Mouse (Mus musculus) hindbrain, embryonic 14.5 days (tissue): Measurements from ENCODE around the gene Uqcc2. TPM values are rescaled to one million over a fixed set of nuclear protein-coding genes. Genes with fewer than 3 reads are reported as not detected.

Experiments used
- ATAC-seq: fragments of 200-750 bp; cut with Nextera tagmentation; 2 replicates; pipeline ENCODE4 v1.8.0; 2017; ENCODE audit warnings: moderate number of reproducible peaks, mild to moderate bottlenecking, moderate TSS enrichment, moderate library complexity; ENCODE audit not compliant: low FRiP score
- DNase-seq: peaks from one replicate; pipeline ENCODE4 v3.0.0-alpha.2; 2015; ENCODE audit warnings: low spot score
- H3K27ac ChIP-seq: fragments of 300-500 bp; sonication (generic); 2 replicates; pipeline ENCODE4 v1.5.1; 2014; ENCODE audit warnings: mild to moderate bottlenecking, moderate library complexity
- H3K27me3 ChIP-seq: fragments of 300-500 bp; sonication (generic); 2 replicates; pipeline ENCODE4 v1.6.1; 2014; ENCODE audit warnings: mild to moderate bottlenecking, low read length, mixed read lengths; ENCODE audit not compliant: control insufficient read depth, insufficient read depth
- H3K36me3 ChIP-seq: fragments of 300-500 bp; sonication (generic); replicated peaks from 2 replicates; pipeline ENCODE4 v1.6.1; 2014; ENCODE audit not compliant: control insufficient read depth, insufficient read depth
- H3K4me1 ChIP-seq: fragments of 300-500 bp; sonication (generic); replicated peaks from 2 replicates; pipeline ENCODE4 v1.6.1; 2014; ENCODE audit warnings: antibody characterized with exemption, low read length, mixed read lengths; ENCODE audit not compliant: control insufficient read depth, insufficient read depth
- H3K4me2 ChIP-seq: fragments of 300-500 bp; sonication (generic); replicated peaks from 2 replicates; pipeline ENCODE4 v1.6.1; 2014; ENCODE audit warnings: mild to moderate bottlenecking, moderate library complexity
- H3K4me3 ChIP-seq: fragments of 300-500 bp; sonication (generic); replicated peaks from 2 replicates; pipeline ENCODE4 v1.5.1; 2014; ENCODE audit warnings: mild to moderate bottlenecking, low read length
- H3K9ac ChIP-seq: fragments of 300-500 bp; sonication (generic); 2 replicates; pipeline ENCODE4 v1.6.1; 2014
- H3K9me3 ChIP-seq: fragments of 300-500 bp; sonication (generic); 2 replicates; pipeline ENCODE4 v1.6.1; 2016; ENCODE audit warnings: low read length; ENCODE audit not compliant: control insufficient read depth
- WGBS: fragments of 180-500 bp; shearing (Covaris S2); extraction: QIAGEN DNeasy Blood & Tissue Kit; methylation state at CpG from one replicate; pipeline ENCODE4 v1.1.7; 2014; 5-methylcytosine and 5-hydroxymethylcytosine counted together
- polyA plus RNA-seq: library from polyadenylated mRNA; unstranded; fragments of >200 nt; fragmentation: Nextera tagmentation; extraction: Ambion mirVana; gene quantifications from 2 replicates; pipeline ENCODE4 v1.2.1, GENCODE M21; 2014

Uqcc2 gene
- polyA plus RNA-seq, 1 experiment from 2014 or later, result 406 TPM

GRCm38 (mm10) chr17:27123103-27123502 lies 10.6 kb downstream of the Uqcc2 start:
- no peak overlapping the region for H3K4me2 ChIP-seq
- no peak for DNase-seq
- ATAC-seq, result no peak
- H3K9ac ChIP-seq, result no peak overlapping the region
- H3K4me3 ChIP-seq, result no peak overlapping the region
- H3K4me1 ChIP-seq, result peaks cover 25% of the 10 kb centered on the region
- no peak overlapping the region for H3K27ac ChIP-seq
- peaks cover 26% of the 10 kb centered on the region for H3K36me3 ChIP-seq
- H3K9me3 ChIP-seq, result no peaks in the 10 kb centered on the region
- 91% methylated on average over 2 of the region's 2 CpGs for WGBS
- 0 out of 2 replicates have a peak, but pooled peaks cover 4% of the 10 kb centered on the region for H3K27me3 ChIP-seq

GRCm38 (mm10) chr17:27122701-27123100 lies 11.0 kb downstream of the Uqcc2 start:
- Histone ChIP-seq H3K4me2 (no peak overlapping the region), H3K9ac (no peak overlapping the region), H3K4me1 (peaks cover 21% of the 10 kb centered on the region), H3K27me3 (0 out of 2 replicates have a peak, but pooled peaks cover 4% of the 10 kb centered on the region), H3K27ac (no peak overlapping the region), H3K9me3 (no peaks in the 10 kb centered on the region), H3K36me3 (peaks cover 26% of the 10 kb centered on the region), H3K4me3 (no peak overlapping the region)
- DNase-seq, result no peak
- WGBS, result 77% methylated on average over 11 of the region's 11 CpGs
- no peak for ATAC-seq

GRCm38 (mm10) chr17:27121781-27122180 lies 11.9 kb downstream of the Uqcc2 start:
- Histone ChIP-seq H3K27me3 (0 out of 2 replicates have a peak, but pooled peaks cover 4% of the 10 kb centered on the region), H3K9ac (no peak overlapping the region)

GRCm38 (mm10) chr17:27121266-27121665 lies 12.4 kb downstream of the Uqcc2 start:
- H3K9ac ChIP-seq, result no peak overlapping the region
- peaks cover 26% of the 10 kb centered on the region for H3K36me3 ChIP-seq
- DNase-seq, result no peak
- no peaks in the 10 kb centered on the region for H3K9me3 ChIP-seq
- H3K4me1 ChIP-seq, result peaks cover 14% of the 10 kb centered on the region
- H3K27me3 ChIP-seq, result 0 out of 2 replicates have a peak, but pooled peaks cover 4% of the 10 kb centered on the region
- 24% methylated on average over 14 of the region's 14 CpGs for WGBS
- no peak overlapping the region for H3K27ac ChIP-seq
- H3K4me2 ChIP-seq, result no peak overlapping the region
- no peak overlapping the region for H3K4me3 ChIP-seq
- ATAC-seq, result no peak

More at GRCm38 (mm10) chr17:27121781-27122180, 11.9 kb downstream of the Uqcc2 start:
- H3K36me3 ChIP-seq, result peaks cover 26% of the 10 kb centered on the region
- peaks cover 14% of the 10 kb centered on the region for H3K4me1 ChIP-seq
- no peak for ATAC-seq
- 71% methylated on average over 7 of the region's 7 CpGs for WGBS
- no peak for DNase-seq
- H3K27ac ChIP-seq, result no peak overlapping the region
- no peaks in the 10 kb centered on the region for H3K9me3 ChIP-seq
- H3K4me3 ChIP-seq, result no peak overlapping the region
- H3K4me2 ChIP-seq, result no peak overlapping the region

- Histone ChIP-seq H3K27ac (no peak overlapping the region), H3K9ac (0 out of 2 replicates have a peak overlapping the region, but pooled peaks have one; percentile 3), H3K4me1 (peaks cover 14% of the 10 kb centered on the region), H3K27me3 (0 out of 2 replicates have a peak, but pooled peaks cover 4% of the 10 kb centered on the region), H3K36me3 (peaks cover 26% of the 10 kb centered on the region), H3K4me3 (no peak overlapping the region), H3K4me2 (peak overlapping the region; percentile 22; the same call in 1 of the 2 replicates), H3K9me3 (no peaks in the 10 kb centered on the region)
- ATAC-seq (no peak; the same call in 1 of the 2 replicates), DNase-seq (peak; percentile 67)
- 4% methylated on average over 18 of the region's 18 CpGs for WGBS
These were observed 13.1 kb downstream of the Uqcc2 start for GRCm38 (mm10) chr17:27120561-27121024.

GRCm38 (mm10) chr17:27119954-27120353 lies 13.8 kb downstream of the Uqcc2 start:
- no peak overlapping the region for H3K27ac ChIP-seq
- WGBS, result 67% methylated on average over 8 of the region's 8 CpGs
- no peak overlapping the region for H3K4me3 ChIP-seq
- DNase-seq, result no peak
- H3K27me3 ChIP-seq, result 0 out of 2 replicates have a peak, but pooled peaks cover 4% of the 10 kb centered on the region
- no peak overlapping the region for H3K4me2 ChIP-seq
- ATAC-seq, result no peak
- peaks cover 14% of the 10 kb centered on the region for H3K4me1 ChIP-seq
- peaks cover 26% of the 10 kb centered on the region for H3K36me3 ChIP-seq
- no peaks in the 10 kb centered on the region for H3K9me3 ChIP-seq
- H3K9ac ChIP-seq, result 0 out of 2 replicates have a peak overlapping the region, but pooled peaks have one; percentile 3

GRCm38 (mm10) chr17:27119540-27119895 lies 14.2 kb downstream of the Uqcc2 start:
- no peak overlapping the region for H3K4me2 ChIP-seq
- H3K4me1 ChIP-seq, result peaks cover 14% of the 10 kb centered on the region
- DNase-seq, result no peak
- peaks cover 26% of the 10 kb centered on the region for H3K36me3 ChIP-seq
- no peaks in the 10 kb centered on the region for H3K9me3 ChIP-seq
- 69% methylated on average over 4 of the region's 4 CpGs for WGBS
- 0 out of 2 replicates have a peak, but pooled peaks cover 4% of the 10 kb centered on the region for H3K27me3 ChIP-seq
- no peak overlapping the region for H3K9ac ChIP-seq
- no peak for ATAC-seq
- no peak overlapping the region for H3K27ac ChIP-seq
- H3K4me3 ChIP-seq, result no peak overlapping the region

- ATAC-seq (no peak), DNase-seq (no peak)
- H3K9ac ChIP-seq, result no peak overlapping the region
- H3K4me1 ChIP-seq, result peaks cover 14% of the 10 kb centered on the region
- H3K27me3 ChIP-seq, result 0 out of 2 replicates have a peak, but pooled peaks cover 4% of the 10 kb centered on the region
- WGBS, result 82% methylated on average over 25 of the region's 25 CpGs
- no peak overlapping the region for H3K4me3 ChIP-seq
- H3K4me2 ChIP-seq, result no peak overlapping the region
- H3K9me3 ChIP-seq, result no peaks in the 10 kb centered on the region
- H3K36me3 ChIP-seq, result peaks cover 22% of the 10 kb centered on the region
- no peak overlapping the region for H3K27ac ChIP-seq
These were observed 14.8 kb downstream of the Uqcc2 start for GRCm38 (mm10) chr17:27118676-27119539.

GRCm38 (mm10) chr17:27110072-27110471 lies 23.6 kb downstream of the Uqcc2 start:
- 89% methylated on average over 7 of the region's 7 CpGs for WGBS
- no peak for DNase-seq

More at GRCm38 (mm10) chr17:27110072-27110471, 23.6 kb downstream of the Uqcc2 start:
- no peaks in the 10 kb centered on the region for H3K36me3 ChIP-seq
- no peak overlapping the region for H3K9ac ChIP-seq
- H3K4me2 ChIP-seq, result no peak overlapping the region
- H3K9me3 ChIP-seq, result no peaks in the 10 kb centered on the region
- H3K4me3 ChIP-seq, result no peak overlapping the region
- no peak overlapping the region for H3K27ac ChIP-seq
- H3K27me3 ChIP-seq, result no peaks in the 10 kb centered on the region
- no peaks in the 10 kb centered on the region for H3K4me1 ChIP-seq
- no peak for ATAC-seq
